Mouse (Mus musculus): ENCODE results near the gene Nek11. TPM values are rescaled to one million over a fixed set of nuclear protein-coding genes. Genes with fewer than 3 reads are reported as not detected.

Gene Nek11
- polyA plus RNA-seq, 1 experiment from 2014 or later = 0.43 TPM

DNA sequence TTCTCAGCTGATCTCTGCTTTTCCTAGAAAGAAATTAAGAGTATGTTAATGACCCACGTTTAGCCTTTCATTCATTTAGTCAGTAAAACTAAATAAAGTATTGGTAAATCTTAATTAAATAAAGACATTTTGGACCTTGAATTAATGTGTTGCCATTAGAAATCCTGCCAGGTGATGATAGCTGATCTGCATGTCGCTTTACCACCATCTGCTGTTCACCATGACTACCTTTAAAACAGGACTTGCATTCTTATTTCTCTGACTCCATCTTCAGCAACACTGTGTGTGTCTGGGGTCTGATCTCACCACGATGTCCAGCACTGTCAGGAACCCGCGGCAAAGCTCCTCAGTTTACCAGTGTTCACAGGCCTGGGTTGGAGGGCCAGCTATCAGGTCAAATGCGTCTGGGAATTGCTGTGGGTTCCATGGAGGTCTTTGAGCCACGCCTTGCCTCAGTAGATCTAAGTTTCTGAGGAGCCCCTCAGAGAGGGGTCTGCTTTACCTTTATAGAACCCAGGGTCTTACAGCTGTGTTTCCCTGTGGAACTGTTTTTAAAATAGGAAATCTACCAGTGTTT, 18.3 kb downstream of the Nek11 start:
- Histone ChIP-seq H3K4me3 (ENCODE audit: low read depth, low read length) (no peak overlapping the region), H3K36me3 (replicated peaks; ENCODE audit: control insufficient read depth, insufficient read depth, low read depth, low read length) (no peaks in the 10 kb centered on the region), H3K4me2 (ENCODE audit: low read depth, low read length) (no peak overlapping the region), H3K9me3 (replicated peaks; ENCODE audit: control insufficient read depth, low read length) (no peaks in the 10 kb centered on the region), H3K9ac (replicated peaks; ENCODE audit: low read length) (no peak overlapping the region), H3K4me1 (ENCODE audit: control insufficient read depth, insufficient read depth, low read length) (no peaks in the 10 kb centered on the region), H3K27me3 (ENCODE audit: control insufficient read depth, insufficient read depth, low read length) (no peaks in the 10 kb centered on the region), H3K27ac (replicated peaks; ENCODE audit: low read depth, low read length) (no peak overlapping the region)
- WGBS = 77% methylated on average over 7 of the region's 7 CpGs
- ATAC-seq (replicated peaks; ENCODE audit: insufficient number of reproducible peaks, low FRiP score, low TSS enrichment, low read depth) = no peak
- DNase-seq (ENCODE audit: low spot score) = no peak

- no peak overlapping the region for H3K4me3 ChIP-seq (ENCODE audit: low read depth, low read length)
- WGBS = 88% methylated on average over 7 of the region's 7 CpGs
- ATAC-seq (replicated peaks; ENCODE audit: insufficient number of reproducible peaks, low FRiP score, low TSS enrichment, low read depth) (no peak), DNase-seq (ENCODE audit: low spot score) (no peak)
- H3K9me3 ChIP-seq (replicated peaks; ENCODE audit: control insufficient read depth, low read length) = no peaks in the 10 kb centered on the region
- H3K27ac ChIP-seq (replicated peaks; ENCODE audit: low read depth, low read length) = no peak overlapping the region
- no peak overlapping the region for H3K9ac ChIP-seq (replicated peaks; ENCODE audit: low read length)
- no peaks in the 10 kb centered on the region for H3K27me3 ChIP-seq (ENCODE audit: control insufficient read depth, insufficient read depth, low read length)
- no peaks in the 10 kb centered on the region for H3K36me3 ChIP-seq (replicated peaks; ENCODE audit: control insufficient read depth, insufficient read depth, low read depth, low read length)
- H3K4me1 ChIP-seq (ENCODE audit: control insufficient read depth, insufficient read depth, low read length) = no peaks in the 10 kb centered on the region
- H3K4me2 ChIP-seq (ENCODE audit: low read depth, low read length) = no peak overlapping the region
Observed at GRCm38 (mm10) chr9:105376411-105376810, 18.9 kb downstream of the Nek11 start.

DNA sequence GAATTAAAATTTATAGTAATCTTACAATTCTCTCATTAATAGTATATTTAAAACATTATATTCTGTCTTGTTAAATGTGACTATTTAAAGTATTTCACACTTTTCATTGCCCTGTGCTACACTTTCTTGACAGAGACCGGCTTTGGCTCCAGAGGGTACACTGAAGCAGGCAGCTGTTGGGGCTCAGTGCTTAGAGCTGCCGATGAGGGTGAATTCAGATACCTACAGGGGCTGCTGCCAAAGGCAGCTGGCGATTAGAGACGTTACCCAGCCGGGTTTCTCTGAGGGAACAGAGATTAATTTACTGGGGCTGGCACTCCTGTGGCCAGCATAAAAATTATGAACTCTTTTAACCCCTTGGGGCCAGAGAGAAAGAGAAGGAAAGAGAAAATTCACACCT, 21.0 kb downstream of the Nek11 start:
- DNase-seq (ENCODE audit: low spot score) = no peak
- Histone ChIP-seq H3K9ac (replicated peaks; ENCODE audit: low read length) (no peak overlapping the region), H3K4me2 (ENCODE audit: low read depth, low read length) (no peak overlapping the region), H3K27ac (replicated peaks; ENCODE audit: low read depth, low read length) (no peak overlapping the region), H3K4me3 (ENCODE audit: low read depth, low read length) (no peak overlapping the region), H3K27me3 (ENCODE audit: control insufficient read depth, insufficient read depth, low read length) (no peaks in the 10 kb centered on the region), H3K4me1 (ENCODE audit: control insufficient read depth, insufficient read depth, low read length) (no peaks in the 10 kb centered on the region), H3K36me3 (replicated peaks; ENCODE audit: control insufficient read depth, insufficient read depth, low read depth, low read length) (no peaks in the 10 kb centered on the region), H3K9me3 (replicated peaks; ENCODE audit: control insufficient read depth, low read length) (no peaks in the 10 kb centered on the region)
- WGBS = 77% methylated on average over 5 of the region's 5 CpGs
- no peak for ATAC-seq (replicated peaks; ENCODE audit: insufficient number of reproducible peaks, low FRiP score, low TSS enrichment, low read depth)

DNA sequence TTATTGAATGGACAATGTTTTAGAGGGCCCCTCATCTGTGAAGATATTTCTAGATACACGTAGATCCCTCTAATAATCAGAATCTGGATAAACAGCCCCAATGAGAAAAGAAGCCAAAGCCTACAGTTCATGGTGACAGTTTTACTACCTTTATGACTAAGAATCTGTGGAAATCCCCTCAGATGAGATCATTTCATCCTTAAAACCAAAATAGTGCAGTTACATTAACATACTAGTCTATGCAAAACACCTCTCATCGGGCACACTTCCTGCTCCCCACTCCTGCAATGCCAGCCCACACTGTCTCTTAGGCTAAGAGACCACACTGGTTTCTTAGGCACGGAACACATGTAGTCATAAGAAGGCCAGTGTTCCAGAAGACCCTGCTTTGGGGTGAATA, 26.7 kb downstream of the Nek11 start:
- Histone ChIP-seq H3K4me3 (ENCODE audit: low read depth, low read length) (no peak overlapping the region), H3K9me3 (replicated peaks; ENCODE audit: control insufficient read depth, low read length) (no peaks in the 10 kb centered on the region), H3K9ac (replicated peaks; ENCODE audit: low read length) (no peak overlapping the region), H3K27me3 (ENCODE audit: control insufficient read depth, insufficient read depth, low read length) (no peaks in the 10 kb centered on the region), H3K36me3 (replicated peaks; ENCODE audit: control insufficient read depth, insufficient read depth, low read depth, low read length) (no peaks in the 10 kb centered on the region), H3K4me1 (ENCODE audit: control insufficient read depth, insufficient read depth, low read length) (no peaks in the 10 kb centered on the region), H3K27ac (replicated peaks; ENCODE audit: low read depth, low read length) (no peak overlapping the region), H3K4me2 (ENCODE audit: low read depth, low read length) (no peak overlapping the region)
- DNase-seq (ENCODE audit: low spot score) (no peak), ATAC-seq (replicated peaks; ENCODE audit: insufficient number of reproducible peaks, low FRiP score, low TSS enrichment, low read depth) (no peak)
- 86% methylated on average over 3 of the region's 3 CpGs for WGBS

GRCm38 (mm10) chr9:105366199-105366598, 29.1 kb downstream of the Nek11 start:
- no peaks in the 10 kb centered on the region for H3K27me3 ChIP-seq (ENCODE audit: control insufficient read depth, insufficient read depth, low read length)
- H3K4me2 ChIP-seq (ENCODE audit: low read depth, low read length) = no peak overlapping the region
- DNase-seq (ENCODE audit: low spot score) (no peak), ATAC-seq (replicated peaks; ENCODE audit: insufficient number of reproducible peaks, low FRiP score, low TSS enrichment, low read depth) (no peak)
- H3K4me3 ChIP-seq (ENCODE audit: low read depth, low read length) = no peak overlapping the region
- H3K36me3 ChIP-seq (replicated peaks; ENCODE audit: control insufficient read depth, insufficient read depth, low read depth, low read length) = no peaks in the 10 kb centered on the region
- H3K9me3 ChIP-seq (replicated peaks; ENCODE audit: control insufficient read depth, low read length) = no peaks in the 10 kb centered on the region
- no peaks in the 10 kb centered on the region for H3K4me1 ChIP-seq (ENCODE audit: control insufficient read depth, insufficient read depth, low read length)
- 89% methylated on average over 4 of the region's 4 CpGs for WGBS
- H3K27ac ChIP-seq (replicated peaks; ENCODE audit: low read depth, low read length) = no peak overlapping the region
- H3K9ac ChIP-seq (replicated peaks; ENCODE audit: low read length) = no peak overlapping the region

GRCm38 (mm10) chr9:105363520-105364231, 31.6 kb downstream of the Nek11 start:
- H3K4me3 ChIP-seq (ENCODE audit: low read depth, low read length) = no peak overlapping the region
- H3K27me3 ChIP-seq (ENCODE audit: control insufficient read depth, insufficient read depth, low read length) = no peaks in the 10 kb centered on the region
- ATAC-seq (replicated peaks; ENCODE audit: insufficient number of reproducible peaks, low FRiP score, low TSS enrichment, low read depth) (no peak), DNase-seq (ENCODE audit: low spot score) (no peak)
- H3K9me3 ChIP-seq (replicated peaks; ENCODE audit: control insufficient read depth, low read length) = no peaks in the 10 kb centered on the region
- no peak overlapping the region for H3K9ac ChIP-seq (replicated peaks; ENCODE audit: low read length)
- no peak overlapping the region for H3K4me2 ChIP-seq (ENCODE audit: low read depth, low read length)
- H3K27ac ChIP-seq (replicated peaks; ENCODE audit: low read depth, low read length) = no peak overlapping the region
- H3K4me1 ChIP-seq (ENCODE audit: control insufficient read depth, insufficient read depth, low read length) = no peaks in the 10 kb centered on the region
- WGBS = 77% methylated on average over 5 of the region's 5 CpGs
- no peaks in the 10 kb centered on the region for H3K36me3 ChIP-seq (replicated peaks; ENCODE audit: control insufficient read depth, insufficient read depth, low read depth, low read length)

DNA sequence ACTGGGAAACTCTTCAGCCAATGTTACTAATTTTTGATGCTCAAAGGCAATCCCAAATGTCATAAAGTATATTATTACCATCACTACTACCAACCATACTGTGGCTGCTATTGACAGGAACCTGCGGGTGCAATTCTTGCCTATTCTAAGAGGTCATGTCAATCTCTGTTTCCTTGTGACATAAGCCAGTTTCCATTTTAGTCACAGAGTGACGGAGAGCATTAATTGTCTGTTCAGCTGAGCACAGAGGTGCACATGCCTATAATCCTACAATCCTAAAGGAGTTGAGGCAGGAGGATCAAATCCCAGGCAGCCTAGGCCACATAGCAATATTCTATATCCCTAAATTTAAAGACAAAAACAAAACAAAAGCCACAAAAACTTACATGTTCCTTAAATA, 33.1 kb downstream of the Nek11 start:
- no peak overlapping the region for H3K9ac ChIP-seq (replicated peaks; ENCODE audit: low read length)
- WGBS = 90% methylated on average over 2 of the region's 2 CpGs
- no peaks in the 10 kb centered on the region for H3K27me3 ChIP-seq (ENCODE audit: control insufficient read depth, insufficient read depth, low read length)
- no peak for DNase-seq (ENCODE audit: low spot score)
- no peak overlapping the region for H3K4me2 ChIP-seq (ENCODE audit: low read depth, low read length)
- no peak overlapping the region for H3K27ac ChIP-seq (replicated peaks; ENCODE audit: low read depth, low read length)
- no peak overlapping the region for H3K4me3 ChIP-seq (ENCODE audit: low read depth, low read length)
- no peaks in the 10 kb centered on the region for H3K36me3 ChIP-seq (replicated peaks; ENCODE audit: control insufficient read depth, insufficient read depth, low read depth, low read length)
- H3K9me3 ChIP-seq (replicated peaks; ENCODE audit: control insufficient read depth, low read length) = no peaks in the 10 kb centered on the region
- no peak for ATAC-seq (replicated peaks; ENCODE audit: insufficient number of reproducible peaks, low FRiP score, low TSS enrichment, low read depth)
- H3K4me1 ChIP-seq (ENCODE audit: control insufficient read depth, insufficient read depth, low read length) = no peaks in the 10 kb centered on the region

DNA sequence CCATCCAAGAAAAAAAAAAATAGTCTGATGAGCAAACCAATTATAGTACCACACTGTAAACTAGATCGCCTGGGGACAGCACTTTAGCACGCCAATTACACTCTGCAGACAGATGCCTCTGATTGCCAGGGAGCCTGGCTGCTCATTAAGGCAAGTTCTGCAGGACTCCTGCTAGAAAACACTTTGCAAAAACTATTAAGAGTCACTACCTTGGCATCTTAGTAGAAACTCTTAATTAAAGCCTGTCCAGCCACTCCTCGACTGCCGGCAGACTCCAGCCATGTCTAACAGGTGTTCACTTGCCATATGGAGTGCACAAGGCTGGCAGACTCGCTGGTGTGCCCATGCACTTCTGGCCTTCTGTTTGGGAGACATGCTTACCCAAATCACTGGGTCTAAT, 46.3 kb downstream of the Nek11 start:
- WGBS = 75% methylated on average over 5 of the region's 5 CpGs
- DNase-seq (ENCODE audit: low spot score) (no peak), ATAC-seq (replicated peaks; ENCODE audit: insufficient number of reproducible peaks, low FRiP score, low TSS enrichment, low read depth) (no peak)
- Histone ChIP-seq H3K27me3 (ENCODE audit: control insufficient read depth, insufficient read depth, low read length) (no peaks in the 10 kb centered on the region), H3K36me3 (replicated peaks; ENCODE audit: control insufficient read depth, insufficient read depth, low read depth, low read length) (no peaks in the 10 kb centered on the region), H3K9ac (replicated peaks; ENCODE audit: low read length) (no peak overlapping the region), H3K9me3 (replicated peaks; ENCODE audit: control insufficient read depth, low read length) (no peaks in the 10 kb centered on the region), H3K4me2 (ENCODE audit: low read depth, low read length) (no peak overlapping the region), H3K4me3 (ENCODE audit: low read depth, low read length) (no peak overlapping the region), H3K27ac (replicated peaks; ENCODE audit: low read depth, low read length) (no peak overlapping the region), H3K4me1 (ENCODE audit: control insufficient read depth, insufficient read depth, low read length) (no peaks in the 10 kb centered on the region)

Measured in embryonic facial prominence, embryonic 11.5 days (tissue).